Mouse (Mus musculus): ENCODE measurements around the gene Pola2. TPM values are rescaled to one million over a fixed set of nuclear protein-coding genes. Genes with fewer than 3 reads are reported as not detected.
A peak's percentile ranks its signal among the peaks of the same experiment; 100 is the strongest.

The Pola2 gene
- polyA plus RNA-seq, 1 experiment: 33.8 TPM

- no peak for TF ChIP-seq POLR2A (IDR thresholded peaks at IDR 0.05; ENCODE audit: borderline replicate concordance, extremely low read depth, insufficient read depth, insufficient read length, poor library complexity, severe bottlenecking)
- no peak for TF ChIP-seq CTCF (IDR thresholded peaks at IDR 0.05; ENCODE audit: borderline replicate concordance, extremely low read depth, insufficient read depth, insufficient read length)
- no peak for DNase-seq (ENCODE audit: low read depth)
These were observed 41.7 kb downstream of the Pola2 start for GRCm38 (mm10) chr19:5922119-5922942.

GRCm38 (mm10) chr19:5921715-5922114, 42.3 kb downstream of the Pola2 start:
- TF ChIP-seq POLR2A (IDR thresholded peaks at IDR 0.05; ENCODE audit: borderline replicate concordance, extremely low read depth, insufficient read depth, insufficient read length, poor library complexity, severe bottlenecking) (no peak), CTCF (IDR thresholded peaks at IDR 0.05; ENCODE audit: borderline replicate concordance, extremely low read depth, insufficient read depth, insufficient read length) (no peak)
- DNase-seq (ENCODE audit: low read depth): peak; percentile 27

GRCm38 (mm10) chr19:5913007-5913719, 50.8 kb downstream of the Pola2 start, which contains the start of gene Dpf2:
Gene Dpf2, minus strand, starts transcription at chr19:5913010.
- no peak for TF ChIP-seq POLR2A (IDR thresholded peaks at IDR 0.05; ENCODE audit: borderline replicate concordance, extremely low read depth, insufficient read depth, insufficient read length, poor library complexity, severe bottlenecking)
- no peak for TF ChIP-seq CTCF (IDR thresholded peaks at IDR 0.05; ENCODE audit: borderline replicate concordance, extremely low read depth, insufficient read depth, insufficient read length)
- DNase-seq (ENCODE audit: low read depth): no peak

GRCm38 (mm10) chr19:5912103-5913006, 51.6 kb downstream of the Pola2 start:
- no peak for TF ChIP-seq CTCF (IDR thresholded peaks at IDR 0.05; ENCODE audit: borderline replicate concordance, extremely low read depth, insufficient read depth, insufficient read length)
- TF ChIP-seq POLR2A (IDR thresholded peaks at IDR 0.05; ENCODE audit: borderline replicate concordance, extremely low read depth, insufficient read depth, insufficient read length, poor library complexity, severe bottlenecking): peak; percentile 67; the same call in 1 of the 2 replicates
- peak; percentile 100 for DNase-seq (ENCODE audit: low read depth)

GRCm38 (mm10) chr19:5911430-5912102, 52.4 kb downstream of the Pola2 start:
- DNase-seq (ENCODE audit: low read depth): peak; percentile 27
- TF ChIP-seq CTCF (IDR thresholded peaks at IDR 0.05; ENCODE audit: borderline replicate concordance, extremely low read depth, insufficient read depth, insufficient read length) (no peak), POLR2A (IDR thresholded peaks at IDR 0.05; ENCODE audit: borderline replicate concordance, extremely low read depth, insufficient read depth, insufficient read length, poor library complexity, severe bottlenecking) (no peak)

- TF ChIP-seq CTCF (IDR thresholded peaks at IDR 0.05; ENCODE audit: borderline replicate concordance, extremely low read depth, insufficient read depth, insufficient read length) (no peak), POLR2A (IDR thresholded peaks at IDR 0.05; ENCODE audit: borderline replicate concordance, extremely low read depth, insufficient read depth, insufficient read length, poor library complexity, severe bottlenecking) (no peak)
- DNase-seq (ENCODE audit: low read depth): peak; percentile 53
These were observed 53.8 kb downstream of the Pola2 start for GRCm38 (mm10) chr19:5910221-5910620.

- no peak for TF ChIP-seq CTCF (IDR thresholded peaks at IDR 0.05; ENCODE audit: borderline replicate concordance, extremely low read depth, insufficient read depth, insufficient read length)
- no peak for TF ChIP-seq POLR2A (IDR thresholded peaks at IDR 0.05; ENCODE audit: borderline replicate concordance, extremely low read depth, insufficient read depth, insufficient read length, poor library complexity, severe bottlenecking)
- no peak for DNase-seq (ENCODE audit: low read depth)
These were observed 56.7 kb downstream of the Pola2 start for GRCm38 (mm10) chr19:5907275-5907674.

GRCm38 (mm10) chr19:5894002-5894678, 69.9 kb downstream of the Pola2 start, which contains the start of gene Tigd3:
Gene Tigd3, minus strand, starts transcription at chr19:5894149.
- TF ChIP-seq POLR2A (IDR thresholded peaks at IDR 0.05; ENCODE audit: borderline replicate concordance, extremely low read depth, insufficient read depth, insufficient read length, poor library complexity, severe bottlenecking) (peak; percentile 98), CTCF (IDR thresholded peaks at IDR 0.05; ENCODE audit: borderline replicate concordance, extremely low read depth, insufficient read depth, insufficient read length) (no peak)
- DNase-seq (ENCODE audit: low read depth): peak; percentile 99

GRCm38 (mm10) chr19:5893282-5894001, 70.6 kb downstream of the Pola2 start:
- no peak for DNase-seq (ENCODE audit: low read depth)
- TF ChIP-seq POLR2A (IDR thresholded peaks at IDR 0.05; ENCODE audit: borderline replicate concordance, extremely low read depth, insufficient read depth, insufficient read length, poor library complexity, severe bottlenecking) (no peak), CTCF (IDR thresholded peaks at IDR 0.05; ENCODE audit: borderline replicate concordance, extremely low read depth, insufficient read depth, insufficient read length) (no peak)

All from brain, embryonic 14.5 days (tissue).